Mouse (Mus musculus): ENCODE measurements around the gene Irs1. TPM values are rescaled to one million over a fixed set of nuclear protein-coding genes. Genes with fewer than 3 reads are reported as not detected.

Irs1 gene
- polyA plus RNA-seq, 1 experiment from 2014 or later, result 9.2 TPM

DNA sequence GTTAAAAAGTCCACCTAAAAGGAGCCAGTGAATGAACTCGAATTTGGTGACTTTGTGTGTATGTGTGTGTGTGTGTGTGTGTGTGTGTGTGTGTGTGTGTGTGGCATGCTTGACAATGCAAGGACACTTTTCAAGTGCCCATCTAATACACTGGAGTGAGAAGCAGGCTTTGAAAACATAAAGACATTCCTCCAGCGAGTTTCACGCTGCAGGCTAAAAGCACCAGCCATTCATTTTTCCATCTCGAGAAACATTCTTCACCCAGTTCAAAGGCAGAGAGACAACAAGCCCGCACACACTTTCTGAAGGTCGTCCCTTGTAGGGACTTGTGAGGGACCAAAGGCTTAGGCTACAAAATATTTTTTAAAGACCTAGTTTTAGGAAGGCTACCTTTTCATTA, 17.7 kb downstream of the Irs1 start:
- H3K27me3 ChIP-seq, result no peaks in the 10 kb centered on the region
- no peak overlapping the region for H3K4me3 ChIP-seq
- no peak overlapping the region for H3K27ac ChIP-seq
- H3K9ac ChIP-seq, result no peak overlapping the region
- H3K36me3 ChIP-seq, result peaks cover 36% of the 10 kb centered on the region
- H3K4me1 ChIP-seq, result peaks cover 14% of the 10 kb centered on the region
- H3K9me3 ChIP-seq, result no peaks in the 10 kb centered on the region
- H3K4me2 ChIP-seq, result no peak overlapping the region
- ATAC-seq (ENCODE audit: insufficient number of reproducible peaks, insufficient read depth, low FRiP score, low TSS enrichment, low read depth), result no peak
- WGBS, result 40% methylated on average over 6 of the region's 6 CpGs

DNA sequence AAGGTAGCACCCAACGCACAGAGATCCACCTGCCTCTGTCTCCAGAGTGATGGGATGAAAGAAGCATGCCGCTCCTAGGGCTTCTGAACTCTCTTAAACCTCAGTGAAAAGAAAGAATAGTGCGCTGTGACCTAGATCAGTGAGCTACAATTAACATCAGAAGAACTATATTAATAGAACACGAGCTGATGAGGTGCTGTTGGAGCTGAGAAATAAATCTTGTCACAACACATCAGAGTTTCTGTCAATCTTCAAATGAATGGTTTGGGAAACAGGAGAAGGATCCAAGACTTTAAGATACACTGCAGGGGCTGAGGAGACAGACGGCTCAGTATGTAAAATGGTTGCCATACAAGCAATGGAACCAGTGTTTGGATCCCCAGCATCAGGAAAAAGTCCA, 19.0 kb downstream of the Irs1 start:
- Histone ChIP-seq H3K36me3 (peaks cover 25% of the 10 kb centered on the region), H3K9ac (no peak overlapping the region), H3K4me1 (peaks cover 14% of the 10 kb centered on the region), H3K4me2 (no peak overlapping the region), H3K27me3 (no peaks in the 10 kb centered on the region), H3K9me3 (no peaks in the 10 kb centered on the region), H3K4me3 (no peak overlapping the region), H3K27ac (no peak overlapping the region)
- 71% methylated on average over 5 of the region's 5 CpGs for WGBS
- no peak for ATAC-seq (ENCODE audit: insufficient number of reproducible peaks, insufficient read depth, low FRiP score, low TSS enrichment, low read depth)

DNA sequence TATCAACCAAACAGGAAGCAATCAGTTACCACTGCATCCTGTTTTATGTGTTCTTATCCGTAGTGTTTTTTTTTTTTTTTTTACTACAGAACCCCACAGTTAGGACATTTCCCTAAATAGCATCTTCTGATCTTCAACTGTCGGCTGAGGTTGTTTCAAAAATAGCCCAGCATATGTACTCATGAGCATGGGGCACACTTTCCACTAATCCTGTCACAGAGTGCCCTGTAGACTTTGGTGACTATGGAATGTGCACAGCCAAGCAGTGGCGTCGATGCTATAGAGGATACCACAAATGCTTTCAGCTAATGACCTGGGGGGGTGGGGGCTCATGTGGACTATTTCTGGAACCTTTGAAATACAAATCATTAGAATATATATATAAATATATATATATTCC, 23.7 kb downstream of the Irs1 start:
- Histone ChIP-seq H3K27ac (no peak overlapping the region), H3K4me2 (no peak overlapping the region), H3K4me3 (no peak overlapping the region), H3K9ac (no peak overlapping the region), H3K4me1 (peaks cover under 1% of the 10 kb centered on the region; the same call in 1 of the 2 replicates), H3K27me3 (no peaks in the 10 kb centered on the region), H3K36me3 (peaks cover 10% of the 10 kb centered on the region), H3K9me3 (no peaks in the 10 kb centered on the region)
- ATAC-seq (ENCODE audit: insufficient number of reproducible peaks, insufficient read depth, low FRiP score, low TSS enrichment, low read depth), result no peak
- 63% methylated on average over 4 of the region's 4 CpGs for WGBS

DNA sequence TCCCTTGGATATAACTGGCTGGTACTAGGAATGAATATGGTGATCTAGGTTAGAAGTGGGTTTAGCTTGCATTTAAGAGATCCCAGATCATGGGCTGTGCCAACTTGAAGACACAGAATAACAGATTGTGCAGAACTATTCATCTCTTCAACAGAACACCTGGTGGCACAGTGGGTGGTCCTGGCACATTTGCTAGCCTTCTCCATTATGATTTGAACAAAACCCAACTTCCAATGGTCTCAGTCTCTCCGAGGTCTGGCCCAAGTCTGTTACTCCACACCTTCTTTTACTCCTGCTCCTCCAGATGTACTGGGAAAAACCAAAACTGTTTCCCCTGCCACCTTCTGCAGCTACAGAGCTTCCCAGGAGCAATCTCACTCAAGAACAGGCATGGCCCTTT, 28.9 kb downstream of the Irs1 start:
- 65% methylated on average over 1 of the region's 1 CpGs for WGBS
- no peak for ATAC-seq (ENCODE audit: insufficient number of reproducible peaks, insufficient read depth, low FRiP score, low TSS enrichment, low read depth)
- Histone ChIP-seq H3K4me2 (no peak overlapping the region), H3K9me3 (no peaks in the 10 kb centered on the region), H3K27ac (no peak overlapping the region), H3K27me3 (no peaks in the 10 kb centered on the region), H3K9ac (no peak overlapping the region), H3K4me1 (peaks cover 26% of the 10 kb centered on the region), H3K36me3 (no peaks in the 10 kb centered on the region), H3K4me3 (no peak overlapping the region)

DNA sequence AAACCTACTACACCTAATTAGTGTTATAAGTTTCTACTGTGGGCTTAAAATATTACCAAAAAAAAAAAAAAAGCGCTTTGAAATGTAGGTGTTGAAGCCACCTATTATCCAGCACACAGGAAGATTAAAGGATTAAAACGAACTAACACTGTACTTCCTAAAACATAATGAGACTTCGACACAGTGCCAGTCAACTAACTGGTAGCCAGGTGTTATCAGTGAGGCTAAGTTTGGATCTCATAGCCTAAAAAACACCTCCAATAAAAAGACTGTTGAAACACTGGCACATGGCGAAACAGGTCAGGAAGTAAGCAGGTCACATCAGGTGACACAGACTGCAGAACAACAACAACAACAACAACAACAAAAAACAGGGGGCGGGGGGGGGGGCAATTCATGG, 29.6 kb downstream of the Irs1 start:
- Histone ChIP-seq H3K36me3 (no peaks in the 10 kb centered on the region), H3K27me3 (no peaks in the 10 kb centered on the region), H3K4me2 (no peak overlapping the region), H3K4me3 (no peak overlapping the region), H3K9me3 (no peaks in the 10 kb centered on the region), H3K27ac (no peak overlapping the region), H3K9ac (no peak overlapping the region), H3K4me1 (peaks cover 28% of the 10 kb centered on the region)
- 80% methylated on average over 5 of the region's 5 CpGs for WGBS
- no peak for ATAC-seq (ENCODE audit: insufficient number of reproducible peaks, insufficient read depth, low FRiP score, low TSS enrichment, low read depth)

DNA sequence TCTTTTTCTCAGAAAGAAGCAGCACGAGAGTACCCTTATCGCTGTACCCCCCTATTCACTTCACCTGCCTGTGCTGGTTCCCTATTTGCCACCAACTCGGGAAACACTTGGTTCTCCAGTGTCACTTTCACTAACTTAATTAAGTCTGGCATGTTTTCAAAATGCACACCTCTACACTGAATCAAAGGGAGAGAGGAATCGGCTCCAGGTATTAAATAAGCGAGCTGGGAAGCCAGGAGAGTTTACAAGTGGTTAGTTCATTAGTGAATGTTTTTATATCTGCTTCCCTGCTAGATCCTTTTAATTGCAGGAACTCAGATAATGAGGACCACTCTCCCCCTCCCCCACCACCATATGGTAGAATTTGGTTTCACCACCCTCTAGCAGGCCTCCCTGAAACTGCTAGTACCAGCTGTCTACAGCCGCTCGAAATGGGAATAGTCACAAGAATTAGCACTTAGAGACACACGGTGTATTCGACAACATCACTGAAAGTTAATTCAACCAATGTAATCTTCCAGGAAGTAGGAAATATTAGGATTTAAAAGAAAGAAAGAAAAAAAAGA, 30.1 kb downstream of the Irs1 start:
- H3K4me2 ChIP-seq, result peak overlapping the region; percentile 5; the same call in 1 of the 2 replicates
- ATAC-seq (ENCODE audit: insufficient number of reproducible peaks, insufficient read depth, low FRiP score, low TSS enrichment, low read depth), result no peak
- no peaks in the 10 kb centered on the region for H3K27me3 ChIP-seq
- no peaks in the 10 kb centered on the region for H3K9me3 ChIP-seq
- no peak overlapping the region for H3K9ac ChIP-seq
- H3K36me3 ChIP-seq, result no peaks in the 10 kb centered on the region
- no peak overlapping the region for H3K4me3 ChIP-seq
- WGBS, result 31% methylated on average over 9 of the region's 9 CpGs
- 0 out of 2 replicates have a peak overlapping the region, but pooled peaks have one; percentile 28 for H3K27ac ChIP-seq
- H3K4me1 ChIP-seq, result peaks cover 28% of the 10 kb centered on the region

DNA sequence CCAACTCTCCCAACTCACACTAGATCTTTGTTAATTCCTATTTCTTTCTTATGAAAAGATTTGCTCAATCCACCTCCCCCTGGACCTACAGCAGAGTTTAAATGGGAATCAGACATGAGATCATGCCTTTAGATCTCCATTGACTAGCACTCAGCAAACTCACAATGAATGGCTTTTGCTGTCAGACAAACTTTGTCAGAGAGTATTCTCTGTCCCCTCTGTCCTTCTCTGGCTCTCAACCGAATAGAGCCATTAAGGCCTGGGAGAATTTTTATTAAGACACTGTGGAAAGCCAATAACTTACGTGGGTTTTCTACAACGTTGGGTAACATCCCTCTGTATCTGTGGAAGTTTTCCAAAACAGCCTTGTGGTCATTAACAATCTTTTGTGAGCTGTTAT, 31.2 kb downstream of the Irs1 start:
- Histone ChIP-seq H3K4me1 (peaks cover 28% of the 10 kb centered on the region), H3K4me2 (no peak overlapping the region), H3K27me3 (no peaks in the 10 kb centered on the region), H3K9ac (no peak overlapping the region), H3K27ac (no peak overlapping the region), H3K36me3 (no peaks in the 10 kb centered on the region), H3K9me3 (no peaks in the 10 kb centered on the region), H3K4me3 (no peak overlapping the region)
- 84% methylated on average over 3 of the region's 3 CpGs for WGBS
- ATAC-seq (ENCODE audit: insufficient number of reproducible peaks, insufficient read depth, low FRiP score, low TSS enrichment, low read depth), result no peak

DNA sequence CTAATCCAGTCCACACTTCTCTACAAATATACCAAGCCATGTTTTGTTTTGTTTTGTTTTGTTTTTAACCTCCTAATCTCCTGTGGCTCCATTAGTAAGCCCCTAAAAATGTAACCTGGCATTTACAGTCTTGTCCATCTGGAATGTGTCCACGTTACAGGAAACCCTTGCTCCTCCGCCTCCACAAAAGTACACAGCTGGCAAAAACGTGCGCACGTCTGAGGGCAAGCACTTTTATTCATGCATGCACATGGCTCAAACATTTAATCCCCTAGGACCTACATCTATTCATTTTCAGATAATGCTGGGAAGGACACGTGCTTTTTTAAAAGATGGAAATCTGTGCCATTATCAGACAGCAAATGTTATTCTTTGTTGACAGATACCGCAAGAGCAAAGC, 32.9 kb downstream of the Irs1 start:
- no peak overlapping the region for H3K27ac ChIP-seq
- H3K4me1 ChIP-seq, result peaks cover 31% of the 10 kb centered on the region
- 44% methylated on average over 7 of the region's 7 CpGs for WGBS
- 0 out of 2 replicates have a peak, but pooled peaks cover 9% of the 10 kb centered on the region for H3K36me3 ChIP-seq
- ATAC-seq (ENCODE audit: insufficient number of reproducible peaks, insufficient read depth, low FRiP score, low TSS enrichment, low read depth), result no peak
- no peak overlapping the region for H3K4me3 ChIP-seq
- H3K27me3 ChIP-seq, result no peaks in the 10 kb centered on the region
- H3K9me3 ChIP-seq, result no peaks in the 10 kb centered on the region
- no peak overlapping the region for H3K9ac ChIP-seq
- H3K4me2 ChIP-seq, result no peak overlapping the region

DNA sequence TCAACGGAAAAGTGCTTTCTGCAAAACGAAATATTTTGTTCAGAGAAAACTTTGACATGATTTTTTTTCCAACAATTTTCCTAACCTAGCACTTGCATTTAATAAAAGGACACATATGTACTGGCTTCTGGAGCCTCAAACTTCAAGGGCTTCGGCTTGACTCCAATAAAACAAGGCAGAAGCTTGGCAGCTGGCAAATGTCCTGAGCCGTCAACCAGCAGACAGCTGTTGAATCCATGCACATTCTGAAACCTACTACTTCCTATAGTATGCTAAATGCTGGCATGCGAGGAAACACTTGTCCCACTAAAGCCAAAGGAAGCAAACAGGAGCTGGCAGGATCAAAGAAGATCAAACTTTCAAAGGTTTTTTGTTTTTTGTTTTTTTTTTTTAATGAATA, 33.8 kb downstream of the Irs1 start:
- no peak overlapping the region for H3K9ac ChIP-seq
- no peaks in the 10 kb centered on the region for H3K9me3 ChIP-seq
- no peak overlapping the region for H3K27ac ChIP-seq
- H3K27me3 ChIP-seq, result no peaks in the 10 kb centered on the region
- peaks cover 30% of the 10 kb centered on the region for H3K4me1 ChIP-seq
- 45% methylated on average over 5 of the region's 5 CpGs for WGBS
- ATAC-seq (ENCODE audit: insufficient number of reproducible peaks, insufficient read depth, low FRiP score, low TSS enrichment, low read depth), result no peak
- no peak overlapping the region for H3K4me2 ChIP-seq
- 0 out of 2 replicates have a peak, but pooled peaks cover 9% of the 10 kb centered on the region for H3K36me3 ChIP-seq
- no peak overlapping the region for H3K4me3 ChIP-seq

DNA sequence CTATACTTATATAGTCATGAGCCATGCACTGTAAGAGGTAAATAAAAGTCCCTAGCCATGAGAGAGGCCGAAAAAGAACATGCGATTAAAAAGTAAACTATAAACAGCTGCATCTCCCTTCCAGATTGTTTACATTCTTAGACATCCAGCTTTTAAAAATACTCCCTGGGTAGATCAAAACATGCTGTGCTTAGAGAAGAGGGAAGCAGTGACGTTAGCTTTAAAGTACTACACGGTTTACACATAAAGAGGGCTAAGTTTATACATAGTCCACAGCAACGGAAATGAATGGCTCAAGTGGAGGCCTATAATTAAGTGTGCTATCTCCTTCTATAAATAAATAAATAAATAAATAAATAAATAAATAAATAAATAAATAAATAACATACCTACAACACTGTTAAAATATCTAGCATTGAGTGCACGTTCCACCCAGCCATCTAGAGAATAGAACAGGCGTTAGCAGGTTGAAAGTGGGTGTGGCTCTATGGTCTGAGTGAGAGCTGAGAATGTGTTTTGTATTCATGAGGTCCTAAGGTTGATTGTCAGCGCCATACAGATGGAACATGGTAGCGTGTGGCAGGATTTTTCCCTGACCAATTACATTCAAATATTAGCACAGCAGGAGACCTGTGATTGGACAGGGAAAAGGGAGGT, 37.3 kb downstream of the Irs1 start:
- ATAC-seq (ENCODE audit: insufficient number of reproducible peaks, insufficient read depth, low FRiP score, low TSS enrichment, low read depth), result no peak
- H3K4me2 ChIP-seq, result no peak overlapping the region
- H3K27me3 ChIP-seq, result no peaks in the 10 kb centered on the region
- H3K9ac ChIP-seq, result no peak overlapping the region
- H3K27ac ChIP-seq, result peak overlapping the region; percentile 29; the same call in 1 of the 2 replicates
- H3K9me3 ChIP-seq, result no peaks in the 10 kb centered on the region
- no peak overlapping the region for H3K4me3 ChIP-seq
- 63% methylated on average over 9 of the region's 9 CpGs for WGBS
- 0 out of 2 replicates have a peak, but pooled peaks cover 13% of the 10 kb centered on the region for H3K36me3 ChIP-seq
- peaks cover 15% of the 10 kb centered on the region for H3K4me1 ChIP-seq

DNA sequence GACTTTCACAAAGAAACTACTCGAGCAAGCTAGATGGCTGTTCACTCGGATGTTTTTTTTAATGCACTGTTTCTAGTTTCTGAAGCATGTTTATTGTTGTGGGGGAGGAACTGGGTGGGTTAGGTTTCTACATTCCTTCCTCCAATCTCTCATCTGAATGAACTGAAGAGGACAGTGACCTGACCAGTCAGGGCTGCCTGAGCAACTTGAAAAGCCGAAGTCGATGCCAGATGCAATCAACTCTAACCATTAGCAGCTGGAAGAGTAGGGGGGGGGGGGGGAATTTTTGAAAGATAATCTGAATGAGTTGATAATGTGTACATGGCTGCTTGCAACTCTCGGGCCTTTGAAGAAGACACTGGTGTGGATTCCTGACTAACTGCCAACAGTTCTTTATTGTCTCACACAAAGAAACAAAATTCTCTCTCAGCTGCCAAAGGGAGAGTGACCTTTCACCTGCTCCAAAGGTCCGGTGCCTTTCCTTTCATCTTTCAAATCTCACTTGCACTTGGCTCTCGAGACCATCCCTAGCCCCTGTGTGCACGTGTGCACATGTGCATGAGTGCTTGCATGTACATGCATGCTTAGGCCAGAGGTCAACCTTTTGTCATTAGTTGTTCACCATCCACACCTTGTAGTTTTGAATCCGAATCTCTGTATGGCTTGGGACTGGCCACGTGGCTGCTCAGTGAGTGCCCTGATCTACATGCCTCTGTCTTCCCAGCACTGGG, 43.8 kb downstream of the Irs1 start:
- ATAC-seq (ENCODE audit: insufficient number of reproducible peaks, insufficient read depth, low FRiP score, low TSS enrichment, low read depth), result no peak
- WGBS, result 32% methylated on average over 10 of the region's 10 CpGs
- no peaks in the 10 kb centered on the region for H3K9me3 ChIP-seq
- H3K4me3 ChIP-seq, result no peak overlapping the region
- no peak overlapping the region for H3K9ac ChIP-seq
- no peaks in the 10 kb centered on the region for H3K27me3 ChIP-seq
- H3K4me2 ChIP-seq, result no peak overlapping the region
- no peak overlapping the region for H3K27ac ChIP-seq
- H3K36me3 ChIP-seq, result 0 out of 2 replicates have a peak, but pooled peaks cover 4% of the 10 kb centered on the region
- H3K4me1 ChIP-seq, result peaks cover 22% of the 10 kb centered on the region

DNA sequence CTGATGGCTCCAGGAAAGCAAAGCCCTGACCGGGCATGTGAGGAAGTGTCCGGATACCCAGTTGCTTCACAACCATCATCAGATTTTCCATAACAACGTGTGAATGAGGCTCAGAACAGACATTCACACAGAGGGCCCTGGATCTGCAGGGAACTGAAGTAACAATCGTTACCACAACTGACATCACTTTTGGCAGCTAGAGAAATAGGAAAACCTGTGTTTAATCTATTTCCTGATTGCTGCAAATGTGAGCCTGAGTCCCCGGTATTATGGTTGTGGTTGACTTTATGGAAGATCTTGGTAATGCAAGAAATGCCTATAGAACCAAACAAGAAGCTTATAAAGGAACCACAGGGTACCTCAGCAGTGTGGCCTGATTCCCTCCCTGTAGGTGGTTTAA, 46.2 kb downstream of the Irs1 start:
- no peak overlapping the region for H3K4me3 ChIP-seq
- H3K27ac ChIP-seq, result peak overlapping the region; percentile 19; the same call in 1 of the 2 replicates
- no peaks in the 10 kb centered on the region for H3K27me3 ChIP-seq
- H3K4me2 ChIP-seq, result no peak overlapping the region
- peaks cover 22% of the 10 kb centered on the region for H3K4me1 ChIP-seq
- ATAC-seq (ENCODE audit: insufficient number of reproducible peaks, insufficient read depth, low FRiP score, low TSS enrichment, low read depth), result no peak
- 66% methylated on average over 5 of the region's 5 CpGs for WGBS
- H3K36me3 ChIP-seq, result peaks cover 7% of the 10 kb centered on the region; the same call in 1 of the 2 replicates
- no peaks in the 10 kb centered on the region for H3K9me3 ChIP-seq
- no peak overlapping the region for H3K9ac ChIP-seq
